Mouse (Mus musculus) olfactory bulb, adult 2 months (tissue): ENCODE results near the gene Pcsk5.

Source experiments
- CTCF ChIP-seq: fragments of 200-500 bp; IDR thresholded peaks from 2 replicates; pipeline ENCODE4 v1.5.1; 2012; ENCODE audit warnings: low read depth, mild to moderate bottlenecking, low read length, moderate library complexity; ENCODE audit not compliant: insufficient read depth
- POLR2A ChIP-seq: fragments of 200-500 bp; IDR thresholded peaks from 2 replicates; pipeline ENCODE4 v1.6.1; 2012; ENCODE audit warnings: mild to moderate bottlenecking, low read depth, low read length, moderate library complexity; ENCODE audit not compliant: insufficient read depth

GRCm38 (mm10) chr19:17570936-17571335, 266.5 kb downstream of the Pcsk5 start:
- TF ChIP-seq POLR2A (no peak), CTCF (no peak)
